In the genomic region with DNA sequence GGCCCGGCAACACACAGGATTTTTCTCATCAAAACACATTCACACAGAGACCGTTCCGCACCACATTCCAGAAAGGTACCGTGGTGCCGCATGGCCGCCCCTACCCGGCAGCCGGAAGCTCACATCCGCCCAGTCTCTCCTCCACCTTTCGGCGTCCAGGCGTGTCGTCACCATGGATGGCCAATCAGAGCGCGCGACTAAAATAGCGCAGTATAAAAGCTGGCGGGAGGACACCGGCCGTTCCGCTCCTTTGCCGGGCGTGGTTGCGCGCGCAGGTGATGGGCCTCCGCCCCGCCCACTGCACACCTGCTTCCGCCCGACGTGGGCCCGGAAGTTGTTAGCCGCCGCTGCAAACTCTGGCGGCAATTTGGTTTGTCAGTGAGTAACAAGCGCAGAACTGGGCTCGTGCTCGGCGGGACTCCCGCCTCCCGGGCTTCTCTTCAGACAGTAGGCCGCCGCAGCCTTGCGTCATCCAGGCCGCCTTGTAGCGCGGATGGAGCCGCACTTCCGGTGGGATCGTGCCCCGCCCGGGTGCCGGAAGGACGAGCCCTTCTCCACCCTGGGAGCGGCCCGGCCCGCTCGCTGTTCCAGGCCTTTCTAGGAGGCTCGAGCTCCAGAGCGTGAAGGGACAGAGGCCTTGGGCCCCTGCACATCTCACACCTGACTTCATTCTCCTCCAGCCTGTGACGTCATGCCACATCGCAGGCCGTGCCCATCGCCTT, we compare ENCODE assay signal across 8 mouse cellular contexts. TPM values are rescaled to one million over a fixed set of nuclear protein-coding genes. Genes with fewer than 3 reads are reported as not detected.
A peak's percentile ranks its signal among the peaks of the same experiment; 100 is the strongest.
DNase-seq lines count a peak whose midpoint lies in the region; ATAC-seq lines count a peak whose summit lies in the region.

No protein-coding gene starts in this region.

- peak overlapping the region; percentile 49 to 67 for H3K4me3 ChIP-seq in heart, embryonic 14.5 days (ENCODE audit: control insufficient read depth in 1 of 2, insufficient read depth in 1 of 2, low read depth in 1 of 2, low read length in 2 of 2)
- peak overlapping the region; percentile 70 for H3K4me3 ChIP-seq in liver, embryonic 13.5 days (replicated peaks)
- H3K4me3 ChIP-seq in stomach, embryonic 16.5 days (replicated peaks; ENCODE audit: low read length): peak overlapping the region; percentile 55

- peaks cover 4% of the 10 kb centered on the region in 2 experiments; a peak in 2 of 4 replicates for H3K4me1 ChIP-seq in heart, embryonic 14.5 days (ENCODE audit: control insufficient read depth in 2 of 2, insufficient read depth in 2 of 2, low read length in 2 of 2)
- H3K4me1 ChIP-seq in liver, embryonic 13.5 days (replicated peaks): peaks cover 37% of the 10 kb centered on the region
- peaks cover 6% of the 10 kb centered on the region; the same call in 1 of the 2 replicates for H3K4me1 ChIP-seq in stomach, embryonic 16.5 days (ENCODE audit: control insufficient read depth, insufficient read depth, low read length)

- no peaks in the 10 kb centered on the region for H3K36me3 ChIP-seq in heart, embryonic 14.5 days (ENCODE audit: control insufficient read depth, insufficient read depth, low read length)
- H3K36me3 ChIP-seq in liver, embryonic 13.5 days: no peaks in the 10 kb centered on the region
- no peaks in the 10 kb centered on the region for H3K36me3 ChIP-seq in stomach, embryonic 16.5 days (ENCODE audit: control insufficient read depth, insufficient read depth, low read length)

- H3K9me3 ChIP-seq in heart, embryonic 14.5 days (ENCODE audit: control insufficient read depth, low read length): no peaks in the 10 kb centered on the region
- H3K9me3 ChIP-seq in liver, embryonic 13.5 days (replicated peaks): no peaks in the 10 kb centered on the region
- no peaks in the 10 kb centered on the region for H3K9me3 ChIP-seq in stomach, embryonic 16.5 days (replicated peaks; ENCODE audit: control insufficient read depth, low read length)

- peak overlapping the region; percentile 73 for H3K4me2 ChIP-seq in heart, embryonic 14.5 days (ENCODE audit: low read length)
- H3K4me2 ChIP-seq in liver, embryonic 13.5 days: peak overlapping the region; percentile 86
- peak overlapping the region; percentile 58 for H3K4me2 ChIP-seq in stomach, embryonic 16.5 days (ENCODE audit: low read depth, low read length)

- 2% methylated on average over 64 of the region's 64 CpGs for WGBS in heart, embryonic 14.5 days
- 1% methylated on average over 64 of the region's 64 CpGs for WGBS in liver, embryonic 13.5 days (ENCODE audit: insufficient replicate concordance)
- 1% methylated on average over 64 of the region's 64 CpGs for WGBS in stomach, embryonic 16.5 days

- H3K9ac ChIP-seq in heart, embryonic 14.5 days (ENCODE audit: low read length): peak overlapping the region; percentile 72
- H3K9ac ChIP-seq in liver, embryonic 13.5 days: peak overlapping the region; percentile 78
- H3K9ac ChIP-seq in stomach, embryonic 16.5 days (ENCODE audit: low read length): peak overlapping the region; percentile 72

- H3K27ac ChIP-seq in heart, embryonic 14.5 days (replicated peaks in 1 of 2; ENCODE audit: control insufficient read depth in 1 of 2, insufficient read depth in 1 of 2, low read depth in 2 of 2, low read length in 2 of 2): peak overlapping the region; percentile 85 to 93
- H3K27ac ChIP-seq in liver, embryonic 13.5 days: peak overlapping the region; percentile 96
- peak overlapping the region; percentile 95 for H3K27ac ChIP-seq in stomach, embryonic 16.5 days (ENCODE audit: low read length)

- ATAC-seq in CD4-positive, CD25-positive, alpha-beta regulatory T cell, adult 4 months: peak; percentile 89
- peak; percentile 92 for ATAC-seq in heart, embryonic 14.5 days (ENCODE audit: insufficient number of reproducible peaks, insufficient read depth, low FRiP score, low read depth)
- peak; percentile 96 for ATAC-seq in liver, embryonic 13.5 days (ENCODE audit: low read depth)
- ATAC-seq in stomach, embryonic 16.5 days (ENCODE audit: insufficient read depth, low FRiP score): peak; percentile 96

- no peaks in the 10 kb centered on the region for H3K27me3 ChIP-seq in heart, embryonic 14.5 days (ENCODE audit: control insufficient read depth, insufficient read depth, low read length)
- H3K27me3 ChIP-seq in liver, embryonic 13.5 days: peaks cover 4% of the 10 kb centered on the region; the same call in 1 of the 2 replicates
- no peaks in the 10 kb centered on the region for H3K27me3 ChIP-seq in stomach, embryonic 16.5 days (ENCODE audit: control insufficient read depth, insufficient read depth, low read length)

- peak; percentile 98 for DNase-seq in c-Kit-negative CD71-positive TER-119-positive erythroid progenitor cells, embryonic 14.5 days (ENCODE audit: low read depth, low spot score)
- peak; percentile 72 for DNase-seq in fibroblast of lung, adult 2 months (ENCODE audit: low read depth)
- peak; percentile 98 for DNase-seq in kidney, postnatal 14 days
- DNase-seq in liver, embryonic 13.5 days: peak; percentile 97
- DNase-seq in neural tube, embryonic 10.5 days (ENCODE audit: extremely low spot score, low spot score): peak; percentile 97

RNA-seq across cellular contexts. Expression of a gene that starts 45.3 kb away (rescaled TPM):
- 100 to 1,000 TPM; 110 to 136 TPM for polyA plus RNA-seq in CD4-positive, CD25-positive, alpha-beta regulatory T cell, adult 4 months (2017; shearing (Covaris generic))
- polyA plus RNA-seq in heart, embryonic 14.5 days (2014; fragmentation: Nextera tagmentation; extraction: Ambion mirVana): 102 and 115 TPM in 2 replicates
- polyA plus RNA-seq in liver, embryonic 13.5 days (2015; fragmentation: Nextera tagmentation; extraction: Ambion mirVana): 55.6 and 63.1 TPM in 2 replicates
- 266 and 335 TPM in 2 replicates for polyA plus RNA-seq in stomach, embryonic 16.5 days (2015; fragmentation: Nextera tagmentation; extraction: Ambion mirVana)

Comparison
In these comparisons a context has a peak if more than half of its experiments do, and no peak if none do; other contexts are left out.
1. Peak in every context shown above with its lines: DNase-seq, ATAC-seq, H3K4me3 ChIP-seq and H3K27ac ChIP-seq.